Mouse (Mus musculus) left cerebral cortex, adult 8-10 months (tissue): ENCODE measurements around the gene Sh3tc1. TPM values are rescaled to one million over a fixed set of nuclear protein-coding genes. Genes with fewer than 3 reads are reported as not detected.
A peak's percentile ranks its signal among the peaks of the same experiment; 100 is the strongest.

Source experiments
- DNase-seq, 2 experiments: peaks; one replicate each; pipeline ENCODE4 v3.0.0; 2022; ENCODE audit warnings: low spot score in 2 of 2
- total RNA-seq, 4 experiments: library from RNA; stranded (reverse); gene quantifications; 2 replicates each; pipeline ENCODE4 v1.2.4; 2022

The Sh3tc1 gene
- 1 to 10 TPM; 1.6 to 5.9 (median 3.3) TPM for total RNA-seq

GRCm38 (mm10) chr5:35739536-35740278 is at the start of gene Sh3tc1:
Gene Sh3tc1 (minus strand): TSS chr5:35739987.
- no peak for DNase-seq

- no peak for DNase-seq
These were observed 48.9 kb upstream of the Sh3tc1 start for GRCm38 (mm10) chr5:35788719-35789118.

GRCm38 (mm10) chr5:35787847-35788246 is 48.1 kb upstream of the Sh3tc1 start:
- peak in 1 of 2 experiments; percentile 79 for DNase-seq

GRCm38 (mm10) chr5:35785853-35786252 is 46.1 kb upstream of the Sh3tc1 start:
- no peak for DNase-seq

GRCm38 (mm10) chr5:35782648-35783180 is 42.9 kb upstream of the Sh3tc1 start:
- DNase-seq: no peak

- no peak for DNase-seq
These were observed 41.3 kb upstream of the Sh3tc1 start for GRCm38 (mm10) chr5:35781116-35781515.

DNA sequence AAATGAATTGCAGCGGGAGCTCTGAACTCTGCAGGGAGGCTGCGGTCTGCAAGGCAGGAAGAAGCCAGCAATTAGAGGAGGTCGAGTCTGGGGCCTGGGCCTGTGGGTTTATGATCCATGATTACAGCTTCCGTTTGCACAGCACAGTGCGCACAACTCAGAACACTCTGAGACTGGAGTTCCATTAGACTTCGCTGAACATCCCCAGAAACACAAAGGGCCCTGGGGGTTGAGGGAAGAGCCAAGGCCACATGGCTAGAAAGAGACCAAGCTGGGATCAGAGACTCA is 34.3 kb upstream of the Sh3tc1 start:
- DNase-seq: no peak

GRCm38 (mm10) chr5:35773274-35774136 is 33.7 kb upstream of the Sh3tc1 start:
- DNase-seq: no peak

- no peak for DNase-seq
These were observed 31.3 kb upstream of the Sh3tc1 start for GRCm38 (mm10) chr5:35770891-35771663.

DNA sequence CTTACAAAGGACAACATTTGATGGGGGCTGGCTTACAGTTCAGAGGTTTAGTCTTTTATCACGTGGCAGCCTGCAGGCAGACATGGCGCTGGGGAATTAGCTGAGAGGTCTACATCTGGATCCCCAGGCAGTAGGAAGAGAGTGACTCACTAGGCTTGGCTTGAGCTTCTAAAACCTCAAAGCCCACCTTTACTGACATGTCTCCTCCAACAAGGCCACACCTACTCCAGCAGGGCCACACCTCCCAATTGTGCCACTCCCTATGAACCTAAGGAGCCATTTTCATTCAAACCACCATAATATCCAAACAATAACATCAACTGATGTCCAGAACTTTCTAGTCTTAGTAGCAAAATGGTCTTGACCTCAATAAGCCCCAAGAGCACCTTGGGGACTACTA is 30.5 kb upstream of the Sh3tc1 start:
- no peak for DNase-seq

GRCm38 (mm10) chr5:35768997-35769396 is 29.2 kb upstream of the Sh3tc1 start:
- no peak for DNase-seq

GRCm38 (mm10) chr5:35768525-35768924 is 28.7 kb upstream of the Sh3tc1 start:
- no peak for DNase-seq

- no peak for DNase-seq
These were observed 26.1 kb upstream of the Sh3tc1 start for GRCm38 (mm10) chr5:35765909-35766308.

DNA sequence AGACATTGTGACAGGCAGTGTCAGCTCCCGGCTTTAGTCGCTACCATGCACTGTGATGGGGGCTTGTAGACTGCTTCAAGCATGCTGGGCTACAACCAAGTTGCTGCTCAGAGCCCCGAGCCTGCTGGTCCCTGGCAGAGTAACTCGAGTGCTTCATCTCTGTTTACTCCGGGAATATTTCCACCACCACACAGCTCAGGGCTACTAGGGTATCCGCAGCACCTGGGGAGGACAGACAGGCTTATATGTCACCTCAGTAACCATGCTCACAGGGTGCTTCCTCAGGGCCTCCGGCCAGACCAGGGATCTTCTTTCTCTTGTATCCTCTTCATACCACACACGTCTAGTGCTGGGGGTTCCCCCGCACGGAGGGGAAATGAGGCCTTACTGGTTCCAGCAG is 23.1 kb upstream of the Sh3tc1 start:
- DNase-seq: no peak

GRCm38 (mm10) chr5:35762388-35762787 is 22.6 kb upstream of the Sh3tc1 start:
- DNase-seq: no peak

GRCm38 (mm10) chr5:35761323-35761722 is 21.5 kb upstream of the Sh3tc1 start:
- DNase-seq: no peak

- peak; percentile 61 to 70 for DNase-seq
These were observed 18.6 kb upstream of the Sh3tc1 start for GRCm38 (mm10) chr5:35758081-35759053.

DNA sequence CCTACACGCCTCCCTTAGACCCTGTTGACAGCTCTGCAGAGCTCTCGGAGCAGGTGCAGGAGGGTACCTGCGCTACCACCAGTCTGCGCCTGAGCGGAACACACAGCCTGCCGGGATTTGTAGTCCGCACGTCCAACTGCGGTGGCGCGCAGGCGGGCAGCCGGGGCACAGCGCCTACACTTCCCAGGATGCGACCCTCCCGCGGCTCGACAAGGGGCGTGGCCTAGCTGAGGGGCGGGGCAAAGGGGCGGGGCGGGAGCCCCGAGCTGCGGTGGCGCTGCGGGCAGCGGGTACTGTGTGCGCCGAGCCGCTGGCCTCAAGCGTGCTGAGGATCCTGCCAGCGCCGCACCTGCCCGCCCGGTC is 17.8 kb upstream of the Sh3tc1 start, which contains the start of gene Ablim2:
TSS of gene Ablim2 (plus strand) at position 242 of the 363 bp plus-strand sequence.
- peak; percentile 86 to 96 for DNase-seq

- peak; percentile 72 to 85 for DNase-seq
These were observed 17.3 kb upstream of the Sh3tc1 start for GRCm38 (mm10) chr5:35756997-35757638.

GRCm38 (mm10) chr5:35756020-35756419 is 16.2 kb upstream of the Sh3tc1 start:
- no peak for DNase-seq
